Mouse (Mus musculus) embryo, embryonic 11.5 days (tissue): Measurements from ENCODE around the gene 4931423N10Rik.

ENCODE experiments used
- DNase-seq: peaks from one replicate; pipeline ENCODE4 v3.0.0-alpha.2; 2012; ENCODE audit warnings: low read depth, low spot score

4931423N10Rik gene

GRCm38 (mm10) chr2:23207070-23207526, at the start of gene 4931423N10Rik:
Gene 4931423N10Rik, plus strand, starts transcription at chr2:23207476.
- no peak for DNase-seq

GRCm38 (mm10) chr2:23172305-23172704, 35.0 kb upstream of the 4931423N10Rik start:
- no peak for DNase-seq

GRCm38 (mm10) chr2:23194366-23194765, 12.9 kb upstream of the 4931423N10Rik start:
- no peak for DNase-seq

GRCm38 (mm10) chr2:23201034-23201433, 6.2 kb upstream of the 4931423N10Rik start:
- DNase-seq, result no peak

GRCm38 (mm10) chr2:23202900-23203670, 4.2 kb upstream of the 4931423N10Rik start:
- no peak for DNase-seq

GRCm38 (mm10) chr2:23213661-23214060, 6.4 kb downstream of the 4931423N10Rik start:
- no peak for DNase-seq

GRCm38 (mm10) chr2:23225199-23225598, 17.9 kb downstream of the 4931423N10Rik start:
- no peak for DNase-seq

- no peak for DNase-seq
These were observed 21.2 kb downstream of the 4931423N10Rik start for GRCm38 (mm10) chr2:23228463-23228862.

GRCm38 (mm10) chr2:23234065-23234773, 26.9 kb downstream of the 4931423N10Rik start:
- DNase-seq, result peak; percentile 9

GRCm38 (mm10) chr2:23290991-23291390, 83.7 kb downstream of the 4931423N10Rik start:
- peak; percentile 20 for DNase-seq

- no peak for DNase-seq
These were observed 107.6 kb downstream of the 4931423N10Rik start for GRCm38 (mm10) chr2:23314869-23315268.
